Mouse (Mus musculus) urinary bladder, postnatal 36 days (tissue): ENCODE results near the gene Coasy.
A peak's percentile ranks its signal among the peaks of the same experiment; 100 is the strongest.

Experiments
- DNase-seq, 2 experiments: peaks; one replicate each; pipeline ENCODE4 v3.0.0; 2022; ENCODE audit warnings: low spot score in 2 of 2, mixed read lengths in 1 of 2

Coasy gene

GRCm38 (mm10) chr11:101082208-101083082 lies at the start of gene Coasy:
Coasy (plus strand) TSS chr11:101082565.
- peak; percentile 75 to 82 for DNase-seq

- DNase-seq = no peak
Measured at GRCm38 (mm10) chr11:101033856-101034500, 48.4 kb upstream of the Coasy start.

GRCm38 (mm10) chr11:101034614-101035327 lies 47.6 kb upstream of the Coasy start:
- no peak for DNase-seq

GRCm38 (mm10) chr11:101035328-101035695 lies 47.1 kb upstream of the Coasy start:
- no peak for DNase-seq

GRCm38 (mm10) chr11:101037795-101038194 lies 44.6 kb upstream of the Coasy start:
- DNase-seq = no peak

- no peak for DNase-seq
Measured at GRCm38 (mm10) chr11:101045826-101046225, 36.5 kb upstream of the Coasy start.

GRCm38 (mm10) chr11:101046440-101046839 lies 35.9 kb upstream of the Coasy start:
- DNase-seq = no peak

GRCm38 (mm10) chr11:101047502-101047901 lies 34.9 kb upstream of the Coasy start:
- DNase-seq = no peak

GRCm38 (mm10) chr11:101050359-101050758 lies 32.0 kb upstream of the Coasy start:
- no peak for DNase-seq

- no peak for DNase-seq
Measured at GRCm38 (mm10) chr11:101051051-101051493, 31.3 kb upstream of the Coasy start.

GRCm38 (mm10) chr11:101051617-101052016 lies 30.7 kb upstream of the Coasy start:
- no peak for DNase-seq

GRCm38 (mm10) chr11:101052751-101053473 lies 29.5 kb upstream of the Coasy start:
- DNase-seq = peak; percentile 63 to 85

- no peak for DNase-seq
Measured at GRCm38 (mm10) chr11:101053974-101054373, 28.4 kb upstream of the Coasy start.

- DNase-seq = no peak
Measured at GRCm38 (mm10) chr11:101055418-101055817, 26.9 kb upstream of the Coasy start.

- DNase-seq = peak; percentile 65 to 80
Measured at GRCm38 (mm10) chr11:101056885-101057284, 25.5 kb upstream of the Coasy start.

- DNase-seq = peak; percentile 84 to 88
Measured at GRCm38 (mm10) chr11:101057860-101058259, 24.5 kb upstream of the Coasy start.

- DNase-seq = no peak
Measured at GRCm38 (mm10) chr11:101058726-101059125, 23.6 kb upstream of the Coasy start.

- no peak for DNase-seq
Measured at GRCm38 (mm10) chr11:101059473-101059872, 22.9 kb upstream of the Coasy start.

- DNase-seq = peak; percentile 43 to 75
Measured at GRCm38 (mm10) chr11:101060126-101060525, 22.2 kb upstream of the Coasy start.

- DNase-seq = no peak
Measured at GRCm38 (mm10) chr11:101061049-101061448, 21.3 kb upstream of the Coasy start.

- DNase-seq = peak; percentile 53 to 74
Measured at GRCm38 (mm10) chr11:101062165-101062884, 20.0 kb upstream of the Coasy start.
